Mouse (Mus musculus): ENCODE measurements at regions not wholly inside any gene's neighbourhood (a gene's known extent, or its start where the extent isn't known, plus 50 kb on each side); places are given as distances from the start of the nearest gene placed in this dataset.

DNA sequence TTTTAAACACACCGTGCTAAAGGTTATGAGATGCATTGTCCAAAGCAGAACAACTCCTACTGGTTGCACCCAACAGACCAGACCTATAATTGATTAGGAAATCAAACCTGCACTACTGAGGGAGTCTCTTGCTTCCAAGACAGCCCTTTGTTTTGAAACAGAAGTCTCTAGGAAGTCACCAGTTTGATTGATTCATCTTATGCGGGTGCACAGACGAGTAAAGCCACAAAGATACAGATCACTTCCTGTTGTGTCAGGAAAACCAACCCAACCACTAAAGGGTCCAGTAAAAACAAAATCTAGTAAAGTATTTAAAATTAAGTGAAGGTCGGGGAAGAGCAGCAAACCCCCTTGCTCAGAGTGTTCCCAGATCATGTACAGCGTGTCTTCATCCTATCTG, 58.3 kb upstream of the N6amt1 start:
- no peak for DNase-seq (ENCODE audit: extremely low spot score in 1 of 2, low spot score in 2 of 2)
- intact Hi-C loops (cut with DNase I), result no loop called here

DNA sequence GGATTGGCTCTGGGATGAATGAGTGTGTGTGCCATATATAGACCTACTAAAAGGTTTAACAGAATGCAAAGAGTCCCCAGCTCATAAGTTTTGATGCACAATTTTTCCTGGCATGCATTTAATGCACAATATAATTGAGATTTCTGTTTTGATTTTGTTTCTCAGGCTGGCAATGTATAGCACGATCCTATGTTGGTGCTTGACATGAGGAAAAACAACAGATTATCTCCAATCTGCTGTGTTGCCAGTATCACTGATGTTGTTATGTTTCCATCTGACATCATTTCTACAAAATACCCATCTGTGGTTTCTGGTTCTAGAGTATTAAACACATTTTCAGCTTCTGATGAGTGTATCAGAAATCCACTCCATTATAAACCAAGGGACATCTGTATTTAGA, 61.2 kb upstream of the N6amt1 start:
- DNase-seq (ENCODE audit: extremely low spot score in 1 of 2, low spot score in 2 of 2), result no peak
- intact Hi-C loops (cut with DNase I), result no loop called here

DNA sequence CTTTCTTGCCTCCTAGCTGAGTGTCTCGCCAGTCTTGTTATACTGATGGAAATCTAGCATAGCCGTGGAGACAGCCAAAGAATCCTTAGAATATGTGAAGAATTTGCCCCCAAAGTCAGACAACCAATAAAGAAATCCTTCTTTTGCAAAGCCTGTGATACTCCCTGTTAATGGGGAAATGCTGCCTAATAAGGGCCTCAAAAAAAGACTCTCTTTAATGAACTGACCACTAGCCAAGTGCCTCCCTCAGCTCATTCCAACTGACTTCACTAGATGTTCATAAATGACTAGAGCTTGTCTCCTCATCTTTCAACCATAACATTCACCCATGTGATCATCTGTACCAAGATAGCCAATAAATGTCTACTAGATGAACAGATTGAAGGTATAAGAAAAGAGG, 62.3 kb upstream of the N6amt1 start:
- DNase-seq (ENCODE audit: extremely low spot score in 1 of 2, low spot score in 2 of 2), result no peak
- intact Hi-C loops (cut with DNase I), result no loop called here

DNA sequence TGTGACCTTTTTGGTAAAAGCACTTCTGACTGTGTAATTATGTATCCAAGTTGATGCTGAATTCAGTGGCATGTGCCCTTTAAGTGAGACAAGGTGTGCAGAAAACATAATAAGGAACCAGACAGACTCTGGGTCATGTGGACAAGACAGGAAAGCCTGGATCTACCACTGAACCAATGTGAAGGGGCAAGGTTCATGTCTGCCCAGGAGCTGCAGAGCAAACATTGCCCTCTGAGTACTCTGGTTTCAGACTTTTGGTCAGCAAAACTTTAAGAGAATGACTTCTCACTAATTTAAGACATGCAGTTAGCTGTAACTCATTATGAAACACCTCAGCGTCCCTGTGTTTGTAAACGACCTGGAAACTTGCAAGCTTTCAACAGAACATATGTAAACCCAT, 68.3 kb upstream of the N6amt1 start:
- no peak for DNase-seq (ENCODE audit: extremely low spot score in 1 of 2, low spot score in 2 of 2)
- intact Hi-C loops (cut with DNase I), result no loop called here

- intact Hi-C loops (cut with DNase I), result no loop called here
- DNase-seq (ENCODE audit: extremely low spot score in 1 of 2, low spot score in 2 of 2), result no peak
These were observed 69.0 kb upstream of the N6amt1 start for GRCm38 (mm10) chr16:87284835-87285510.

- intact Hi-C loops (cut with DNase I), result no loop called here
- DNase-seq (ENCODE audit: extremely low spot score in 1 of 2, low spot score in 2 of 2), result no peak
These were observed 75.5 kb upstream of the N6amt1 start for GRCm38 (mm10) chr16:87278518-87278917.

DNA sequence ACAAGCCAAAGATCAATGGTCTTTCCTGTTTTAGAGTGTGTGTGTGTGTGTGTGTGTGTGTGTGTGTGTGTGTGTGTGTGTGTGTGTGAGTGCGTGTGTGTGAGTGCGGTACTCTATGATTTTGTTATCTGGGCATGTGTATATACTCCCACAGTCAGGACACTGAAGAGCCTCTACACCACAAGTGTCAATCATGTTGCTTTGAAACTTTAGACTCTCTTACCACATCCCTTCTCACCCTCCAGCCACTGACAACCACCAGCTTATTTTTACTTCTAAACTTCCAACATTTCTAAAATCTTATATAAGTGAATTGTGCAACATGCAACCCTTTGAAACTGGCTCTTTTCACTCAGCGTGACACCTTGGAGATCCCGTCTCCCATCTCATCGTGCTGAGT, 81.6 kb upstream of the N6amt1 start:
- intact Hi-C loops (cut with DNase I), result no loop called here
- DNase-seq (ENCODE audit: extremely low spot score in 1 of 2, low spot score in 2 of 2), result no peak

- no peak for DNase-seq (ENCODE audit: extremely low spot score in 1 of 2, low spot score in 2 of 2)
- intact Hi-C loops (cut with DNase I), result no loop called here
These were observed 85.8 kb upstream of the N6amt1 start for GRCm38 (mm10) chr16:87267954-87268804.

DNA sequence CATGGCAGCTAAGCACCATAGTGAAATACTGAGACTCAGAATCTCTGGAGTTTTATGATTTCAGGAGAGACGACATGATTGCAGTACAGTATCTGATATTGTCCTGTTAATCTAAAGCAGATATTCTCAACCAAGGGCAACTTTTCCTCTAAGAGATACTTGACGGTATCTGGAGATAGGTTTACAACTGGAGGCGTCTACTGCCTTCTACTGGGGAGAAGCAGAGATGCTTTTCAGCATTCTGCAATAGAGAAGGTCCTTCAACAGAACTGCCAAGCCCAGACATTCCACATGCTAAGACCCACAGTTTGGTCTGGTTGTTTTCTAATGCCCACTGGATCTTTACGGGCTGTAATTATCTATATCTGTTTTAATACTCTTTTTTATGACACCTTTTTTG, 86.5 kb upstream of the N6amt1 start:
- intact Hi-C loops (cut with DNase I), result no loop called here
- no peak for DNase-seq (ENCODE audit: extremely low spot score in 1 of 2, low spot score in 2 of 2)

DNA sequence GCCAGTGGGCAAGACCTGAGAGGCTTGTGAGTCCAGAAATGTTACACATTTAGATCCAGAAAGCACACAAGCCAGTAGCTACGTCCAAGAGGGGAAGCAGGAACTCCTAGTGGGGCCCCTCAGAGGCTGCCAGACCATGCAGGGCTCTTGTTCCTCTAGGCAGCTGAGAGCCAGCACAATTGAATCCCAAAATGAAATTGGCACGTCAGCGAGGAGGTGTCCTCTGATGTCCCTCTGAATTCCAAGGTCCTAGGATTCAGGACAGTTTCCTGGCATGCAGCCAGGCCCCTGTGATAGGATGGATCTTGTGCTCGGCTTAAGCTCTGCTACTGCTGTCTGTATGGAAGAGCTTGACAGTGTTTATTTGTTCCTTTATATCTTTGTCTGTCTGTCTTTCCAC, 90.4 kb upstream of the N6amt1 start:
- intact Hi-C loops (cut with DNase I), result no loop called here
- DNase-seq (ENCODE audit: extremely low spot score in 1 of 2, low spot score in 2 of 2), result peak in 1 of 2 experiments; percentile 52

DNA sequence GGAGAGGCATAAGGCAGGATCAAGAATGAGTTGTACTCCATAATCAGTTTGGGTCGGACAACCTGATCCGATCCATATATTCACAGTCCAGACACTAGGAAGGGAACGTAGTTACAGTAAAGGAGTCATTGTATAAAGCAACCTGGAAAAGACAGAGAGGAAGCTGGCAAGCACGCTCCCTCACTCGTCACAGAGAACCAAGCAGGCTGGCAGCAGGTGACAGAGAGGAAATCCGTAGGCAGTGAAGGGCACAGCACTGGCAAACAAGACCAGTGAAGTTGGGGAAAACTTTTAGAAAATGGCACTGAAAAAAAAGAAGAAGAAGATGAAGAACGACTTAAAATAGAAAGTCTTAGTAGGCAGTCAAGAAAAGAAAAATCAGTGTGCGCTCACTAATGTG, 90.9 kb upstream of the N6amt1 start:
- intact Hi-C loops (cut with DNase I), result no loop called here
- no peak for DNase-seq (ENCODE audit: extremely low spot score in 1 of 2, low spot score in 2 of 2)

GRCm38 (mm10) chr16:87262497-87262896, 91.5 kb upstream of the N6amt1 start:
- intact Hi-C loops (cut with DNase I), result no loop called here
- DNase-seq (ENCODE audit: extremely low spot score in 1 of 2, low spot score in 2 of 2), result no peak

DNA sequence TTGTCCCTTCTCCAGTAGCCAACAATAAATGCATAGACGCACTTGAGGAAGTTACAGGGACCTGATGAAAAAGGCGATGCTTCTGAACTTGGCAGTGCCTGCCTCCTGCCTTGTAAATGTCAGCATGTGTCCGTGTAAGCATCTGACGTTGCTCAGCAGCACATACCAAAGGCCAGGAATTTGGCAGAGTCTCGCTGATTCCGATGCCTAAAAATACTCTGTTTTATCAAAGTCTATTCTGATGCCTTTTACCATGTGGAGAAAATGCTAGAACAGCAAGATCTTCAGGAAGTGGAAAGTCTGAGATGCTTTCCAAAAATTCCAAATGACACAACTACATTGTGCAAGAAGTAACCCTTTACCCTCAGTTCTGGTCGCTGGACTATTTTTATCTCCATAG, 92.5 kb upstream of the N6amt1 start:
- intact Hi-C loops (cut with DNase I), result no loop called here
- peak; percentile 41 to 54 for DNase-seq (ENCODE audit: extremely low spot score in 1 of 2, low spot score in 2 of 2)

GRCm38 (mm10) chr16:87254736-87255135, 99.2 kb upstream of the N6amt1 start:
- intact Hi-C loops (cut with DNase I), result no loop called here
- DNase-seq (ENCODE audit: extremely low spot score in 1 of 2, low spot score in 2 of 2), result no peak

- intact Hi-C loops (cut with DNase I), result no loop called here
- DNase-seq (ENCODE audit: extremely low spot score in 1 of 2, low spot score in 2 of 2), result no peak
These were observed 103.5 kb upstream of the N6amt1 start for GRCm38 (mm10) chr16:87250531-87250930.

GRCm38 (mm10) chr16:87249903-87250302, 104.1 kb upstream of the N6amt1 start:
- DNase-seq (ENCODE audit: extremely low spot score in 1 of 2, low spot score in 2 of 2), result no peak
- intact Hi-C loops (cut with DNase I), result loop anchor here (2.0 to 5.0 kb wide), 4 partner anchors 368 to 1443 kb away; no protein-coding TSS in a partner anchor

DNA sequence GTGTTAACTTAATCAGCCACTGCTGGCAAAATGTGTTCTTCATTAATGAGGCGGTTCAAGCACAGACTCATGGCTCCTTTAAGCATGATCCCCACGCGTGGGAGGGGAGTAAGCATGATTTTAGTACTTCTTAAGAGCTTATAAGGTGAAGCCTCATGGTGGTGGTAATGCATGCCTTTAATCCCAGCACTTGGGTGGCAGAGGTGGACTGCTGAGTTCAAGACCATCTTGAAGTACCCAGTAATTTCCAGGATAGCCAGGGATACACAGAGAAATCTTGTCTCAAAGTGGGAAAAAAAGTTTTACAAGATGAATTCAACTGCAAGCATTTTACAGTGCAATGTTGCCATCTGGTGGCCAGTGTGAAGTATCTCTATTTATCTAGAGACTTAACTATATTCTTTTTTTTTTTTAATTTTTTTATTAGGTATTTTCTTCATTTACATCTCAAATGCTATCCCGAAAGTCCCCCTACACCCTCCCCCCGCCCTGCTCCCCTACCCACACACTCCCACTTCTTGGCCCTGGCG, 105.4 kb upstream of the N6amt1 start:
- DNase-seq (ENCODE audit: extremely low spot score in 1 of 2, low spot score in 2 of 2), result peak in 1 of 2 experiments; percentile 70
- intact Hi-C loops (cut with DNase I), result loop anchor here (2.0 to 5.0 kb wide), 4 partner anchors 366 to 1442 kb away; no protein-coding TSS in a partner anchor

DNA sequence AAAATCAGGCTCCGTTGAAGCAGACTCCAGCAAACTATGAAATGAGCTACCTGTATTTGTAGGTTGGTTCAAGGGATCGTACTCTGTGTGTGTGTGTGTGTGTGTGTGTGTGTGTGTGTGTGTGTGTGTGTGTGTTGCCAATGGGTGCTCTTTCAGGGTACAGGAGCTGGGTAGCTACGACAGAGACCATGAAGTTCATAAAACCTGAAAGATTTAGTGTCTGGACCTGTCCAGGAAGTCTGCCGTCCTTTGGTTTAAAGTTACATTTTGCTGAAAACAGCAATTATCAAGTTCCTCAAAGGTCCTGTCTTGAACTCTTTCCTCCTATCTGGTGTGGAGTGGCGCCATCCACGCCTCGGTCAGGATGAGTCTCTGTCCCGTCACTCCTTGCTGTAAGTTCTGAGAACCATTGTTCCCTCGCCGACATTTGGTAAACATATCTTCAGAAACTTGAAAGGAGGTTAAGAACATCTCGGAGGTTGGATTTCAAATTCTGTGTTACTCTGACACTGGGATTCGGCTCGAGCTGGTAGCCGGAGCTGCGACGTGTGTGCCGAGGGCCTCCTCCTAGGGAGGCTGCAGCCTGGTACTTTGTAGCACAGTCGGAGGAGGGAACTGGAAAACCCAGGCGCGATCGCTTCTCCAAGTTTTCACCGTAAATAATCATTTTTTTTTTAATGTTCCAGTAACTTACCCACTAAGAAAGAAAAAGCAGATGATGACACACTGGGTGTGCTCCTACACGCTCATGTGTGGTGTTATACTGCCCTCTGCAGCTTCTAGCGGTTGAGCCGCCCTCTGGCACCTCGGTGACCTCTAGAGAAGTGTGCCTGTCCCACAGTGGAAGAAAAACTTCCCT, 107.8 kb upstream of the N6amt1 start:
- DNase-seq (ENCODE audit: extremely low spot score in 1 of 2, low spot score in 2 of 2), result peak in 1 of 2 experiments; percentile 56
- intact Hi-C loops (cut with DNase I), result loop anchor here (5.0 kb wide), 2 partner anchors 364 to 824 kb away; no protein-coding TSS in a partner anchor

DNA sequence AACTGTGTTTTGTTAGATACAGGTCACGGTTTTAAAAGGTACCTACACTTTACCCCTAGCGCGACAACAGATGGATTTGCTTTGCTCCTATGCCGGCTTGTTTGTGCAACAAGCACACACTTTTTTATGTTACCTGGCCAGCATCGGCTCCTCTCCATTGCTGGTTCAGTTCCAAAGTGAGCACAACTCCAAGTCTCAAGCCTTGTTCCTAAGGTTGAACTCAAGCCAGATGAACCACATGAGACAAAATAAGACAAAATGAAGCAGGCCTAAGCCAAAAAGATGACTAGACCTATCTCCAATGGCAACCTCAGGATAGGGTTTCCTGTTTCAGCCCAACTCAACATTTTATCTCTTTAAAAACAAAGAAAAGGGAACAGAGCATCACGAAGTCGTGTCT, 108.5 kb upstream of the N6amt1 start:
- intact Hi-C loops (cut with DNase I), result loop anchor here (5.0 kb wide), 2 partner anchors 363 to 823 kb away; no protein-coding TSS in a partner anchor
- DNase-seq (ENCODE audit: extremely low spot score in 1 of 2, low spot score in 2 of 2), result no peak

Measured in left cerebral cortex, postnatal 10 days (tissue).